Mouse (Mus musculus) forebrain, embryonic 16.5 days (tissue): Measurements from ENCODE around the gene Nmrk1. TPM values are rescaled to one million over a fixed set of nuclear protein-coding genes. Genes with fewer than 3 reads are reported as not detected.

Experiments used
- ATAC-seq: fragments of 200-750 bp; cut with Nextera tagmentation; 2 replicates; pipeline ENCODE4 v1.8.0; 2017; ENCODE audit warnings: mild to moderate bottlenecking, moderate library complexity
- H3K27ac ChIP-seq: fragments of 300-500 bp; sonication (generic); 2 replicates; pipeline ENCODE4 v1.5.1; 2014; ENCODE audit warnings: low read length, control low read depth
- H3K27me3 ChIP-seq: fragments of 300-500 bp; sonication (generic); replicated peaks from 2 replicates; pipeline ENCODE4 v1.6.1; 2014; ENCODE audit warnings: low read length; ENCODE audit not compliant: control insufficient read depth, insufficient read depth
- H3K36me3 ChIP-seq: fragments of 300-500 bp; sonication (generic); 2 replicates; pipeline ENCODE4 v1.6.1; 2014; ENCODE audit not compliant: control insufficient read depth, insufficient read depth
- H3K4me1 ChIP-seq: fragments of 300-500 bp; sonication (generic); replicated peaks from 2 replicates; pipeline ENCODE4 v1.6.1; 2014; ENCODE audit warnings: low read length; ENCODE audit not compliant: control insufficient read depth, insufficient read depth
- H3K4me2 ChIP-seq: fragments of 300-500 bp; sonication (generic); 2 replicates; pipeline ENCODE4 v1.6.1; 2014; ENCODE audit warnings: mild to moderate bottlenecking, low read length, control low read depth
- H3K4me3 ChIP-seq: fragments of 300-500 bp; sonication (generic); replicated peaks from 2 replicates; pipeline ENCODE4 v1.5.1; 2014; ENCODE audit warnings: mild to moderate bottlenecking, low read length, control low read depth
- H3K9ac ChIP-seq: fragments of 300-500 bp; sonication (generic); replicated peaks from 2 replicates; pipeline ENCODE4 v1.6.1; 2014; ENCODE audit warnings: low read depth, low read length, control low read depth
- H3K9me3 ChIP-seq: fragments of 300-500 bp; sonication (generic); 2 replicates; pipeline ENCODE4 v1.6.1; 2016; ENCODE audit warnings: low read length; ENCODE audit not compliant: control insufficient read depth
- WGBS: fragments of 180-500 bp; shearing (Covaris S2); extraction: QIAGEN DNeasy Blood & Tissue Kit; methylation state at CpG from one replicate; pipeline ENCODE4 v1.1.7; 2014; 5-methylcytosine and 5-hydroxymethylcytosine counted together
- polyA plus RNA-seq: library from polyadenylated mRNA; unstranded; fragments of >200 nt; fragmentation: Nextera tagmentation; extraction: Ambion mirVana; gene quantifications from 2 replicates; pipeline ENCODE4 v1.2.1, GENCODE M21; 2015

The Nmrk1 gene
- polyA plus RNA-seq, 1 experiment from 2014 or later, result 4.0 TPM

DNA sequence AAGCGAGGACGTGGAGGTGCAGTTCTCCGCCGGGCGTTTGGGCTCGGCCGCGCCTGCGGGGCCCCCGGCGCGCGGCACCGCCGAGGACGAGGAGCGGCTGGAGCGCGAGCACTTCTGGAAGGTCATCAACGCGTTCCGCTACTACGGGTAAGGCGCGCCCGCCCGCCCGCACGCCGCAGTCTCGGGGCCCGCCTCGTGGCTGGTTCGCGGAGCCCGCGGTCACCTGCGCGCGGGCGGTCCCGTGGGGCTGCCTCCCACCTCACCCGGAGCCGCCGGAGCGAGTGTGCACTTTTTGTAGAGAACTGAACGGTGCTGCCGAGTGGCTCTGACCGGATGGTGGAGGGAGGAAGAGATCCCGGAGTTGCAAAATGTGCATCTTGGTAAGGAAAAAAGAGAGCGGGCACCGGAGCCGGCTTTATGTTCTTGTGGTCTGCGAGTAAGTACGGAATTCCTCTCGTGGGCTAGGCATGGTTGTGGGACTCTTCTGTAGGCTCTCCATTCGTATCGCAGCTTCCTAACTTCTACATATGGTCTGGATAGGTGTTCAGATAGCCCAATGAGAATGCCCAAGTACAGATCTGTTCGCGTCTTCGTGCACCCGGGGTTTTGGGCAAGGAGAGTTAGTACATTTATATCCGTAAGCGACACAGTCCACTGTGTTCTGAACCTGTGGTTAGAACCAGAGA lies 39.4 kb downstream of the Nmrk1 start:
- Histone ChIP-seq H3K36me3 (no peaks in the 10 kb centered on the region), H3K27me3 (no peaks in the 10 kb centered on the region), H3K9ac (peak overlapping the region; percentile 84), H3K4me3 (peak overlapping the region; percentile 91), H3K4me2 (peak overlapping the region; percentile 85), H3K9me3 (no peaks in the 10 kb centered on the region), H3K4me1 (peaks cover 23% of the 10 kb centered on the region), H3K27ac (peak overlapping the region; percentile 68)
- peak; percentile 70; the same call in 1 of the 2 replicates for ATAC-seq
- WGBS, result under 1% methylated on average over 55 of the region's 64 CpGs

DNA sequence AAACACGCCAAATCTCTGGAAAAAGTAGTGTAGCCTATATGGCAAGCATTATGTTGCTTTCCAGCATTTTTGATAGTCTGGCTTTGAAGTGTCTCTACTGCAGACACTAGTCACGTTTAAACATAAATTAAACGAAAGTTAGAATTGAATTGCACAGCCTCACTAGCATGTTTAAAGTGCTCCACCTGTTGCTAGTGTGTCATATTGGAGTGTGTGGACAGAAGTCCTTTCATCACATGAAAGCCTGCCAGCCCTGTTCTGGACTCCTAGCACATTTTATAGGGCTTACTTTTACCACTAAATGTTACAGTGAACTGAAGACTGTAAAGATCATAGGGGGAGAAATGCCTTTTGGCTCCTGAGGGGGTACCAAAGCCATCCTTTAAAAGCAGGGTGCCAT lies 40.7 kb downstream of the Nmrk1 start:
- Histone ChIP-seq H3K36me3 (no peaks in the 10 kb centered on the region), H3K9ac (no peak overlapping the region), H3K27ac (no peak overlapping the region), H3K4me2 (peak overlapping the region; percentile 13), H3K4me1 (peaks cover 23% of the 10 kb centered on the region), H3K9me3 (no peaks in the 10 kb centered on the region), H3K4me3 (no peak overlapping the region), H3K27me3 (no peaks in the 10 kb centered on the region)
- no peak for ATAC-seq
- 62% methylated on average over 3 of the region's 3 CpGs for WGBS

DNA sequence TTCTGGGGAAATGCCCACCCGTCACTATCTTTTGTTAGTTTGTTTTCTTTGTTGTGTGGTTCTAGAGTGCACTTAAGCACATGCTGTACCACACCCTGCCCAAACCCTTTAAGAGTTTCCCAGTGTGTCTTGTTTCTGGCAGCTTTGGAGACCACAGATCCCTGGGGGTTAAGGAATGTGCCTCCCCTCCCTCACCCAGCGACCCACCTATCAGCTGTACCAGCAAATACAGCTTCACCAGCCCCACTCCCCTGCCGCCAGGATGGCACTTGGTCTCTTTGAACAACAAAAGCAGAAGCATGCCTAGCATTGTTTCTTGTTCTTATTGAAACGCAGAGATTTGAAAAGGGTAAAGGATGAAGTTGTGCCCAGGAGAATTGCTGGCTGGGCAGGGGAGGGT lies 41.4 kb downstream of the Nmrk1 start:
- Histone ChIP-seq H3K4me1 (peaks cover 23% of the 10 kb centered on the region), H3K9ac (no peak overlapping the region), H3K27me3 (no peaks in the 10 kb centered on the region), H3K4me2 (peak overlapping the region; percentile 13), H3K27ac (no peak overlapping the region), H3K9me3 (no peaks in the 10 kb centered on the region), H3K36me3 (no peaks in the 10 kb centered on the region), H3K4me3 (0 out of 2 replicates have a peak overlapping the region, but pooled peaks have one; percentile 2)
- no peak for ATAC-seq
- 8% methylated on average over 4 of the region's 4 CpGs for WGBS

DNA sequence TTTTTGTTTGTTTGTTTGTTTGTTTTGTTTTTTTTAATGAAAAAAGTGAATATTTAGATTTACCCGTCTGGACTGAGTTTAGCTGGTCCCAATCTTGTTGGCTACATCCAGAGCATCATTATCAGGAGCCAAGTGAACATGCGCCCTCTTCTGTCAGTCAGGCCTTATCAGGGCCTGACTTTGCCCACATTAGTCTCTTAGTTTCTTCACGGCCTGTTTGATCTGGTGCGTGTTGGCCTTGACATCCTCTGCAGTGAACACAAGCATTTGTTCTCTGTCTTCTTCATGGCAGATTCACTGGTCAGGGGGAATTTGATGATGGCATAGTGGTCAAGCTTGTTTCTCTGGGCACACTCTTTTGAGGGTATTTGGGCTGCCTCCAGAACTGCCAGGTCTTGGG lies 50.4 kb downstream of the Nmrk1 start:
- Histone ChIP-seq H3K4me2 (no peak overlapping the region), H3K27ac (no peak overlapping the region)
- WGBS, result 82% methylated on average over 4 of the region's 4 CpGs

GRCm38 (mm10) chr19:18687556-18687955 lies 55.8 kb downstream of the Nmrk1 start:
- H3K4me1 ChIP-seq, result no peaks in the 10 kb centered on the region
- H3K9ac ChIP-seq, result no peak overlapping the region
- 0 out of 2 replicates have a peak, but pooled peaks have one; percentile 31 for ATAC-seq
- H3K4me3 ChIP-seq, result no peak overlapping the region
- no peaks in the 10 kb centered on the region for H3K9me3 ChIP-seq
- no peaks in the 10 kb centered on the region for H3K27me3 ChIP-seq
- no peak overlapping the region for H3K4me2 ChIP-seq
- H3K27ac ChIP-seq, result no peak overlapping the region
- 79% methylated on average over 3 of the region's 3 CpGs for WGBS
- H3K36me3 ChIP-seq, result no peaks in the 10 kb centered on the region

More for the DNA sequence above, 50.4 kb downstream of the Nmrk1 start:
- Histone ChIP-seq H3K27me3 (no peaks in the 10 kb centered on the region), H3K4me1 (no peaks in the 10 kb centered on the region), H3K36me3 (no peaks in the 10 kb centered on the region; the same call in 1 of the 2 replicates), H3K9ac (no peak overlapping the region), H3K4me3 (no peak overlapping the region), H3K9me3 (no peaks in the 10 kb centered on the region)
- ATAC-seq, result no peak

DNA sequence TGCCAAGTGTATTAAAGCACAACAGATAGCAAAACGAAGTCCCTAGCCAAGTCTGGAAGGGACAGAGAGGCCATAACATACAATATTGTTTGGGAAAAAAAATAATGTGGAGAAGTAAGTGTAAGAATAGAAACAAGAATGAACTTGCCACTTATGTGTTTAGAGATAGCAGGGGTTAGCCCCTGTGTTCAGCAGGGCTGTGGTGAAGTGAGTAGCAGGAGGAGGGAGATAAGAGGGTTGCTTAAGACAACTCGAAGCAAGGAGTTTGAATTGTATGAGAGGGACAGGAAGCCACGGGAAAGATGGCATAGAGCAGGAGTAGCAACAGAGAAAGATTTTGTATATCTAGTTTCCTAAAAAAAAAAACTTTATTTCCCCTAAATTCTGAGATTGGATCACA lies 60.4 kb downstream of the Nmrk1 start:
- H3K9me3 ChIP-seq, result no peaks in the 10 kb centered on the region
- no peak overlapping the region for H3K4me3 ChIP-seq
- 85% methylated on average over 3 of the region's 3 CpGs for WGBS
- no peaks in the 10 kb centered on the region for H3K4me1 ChIP-seq
- no peaks in the 10 kb centered on the region for H3K27me3 ChIP-seq
- no peak for ATAC-seq
- H3K9ac ChIP-seq, result no peak overlapping the region
- no peak overlapping the region for H3K27ac ChIP-seq
- H3K4me2 ChIP-seq, result no peak overlapping the region
- 0 out of 2 replicates have a peak, but pooled peaks cover 2% of the 10 kb centered on the region for H3K36me3 ChIP-seq

DNA sequence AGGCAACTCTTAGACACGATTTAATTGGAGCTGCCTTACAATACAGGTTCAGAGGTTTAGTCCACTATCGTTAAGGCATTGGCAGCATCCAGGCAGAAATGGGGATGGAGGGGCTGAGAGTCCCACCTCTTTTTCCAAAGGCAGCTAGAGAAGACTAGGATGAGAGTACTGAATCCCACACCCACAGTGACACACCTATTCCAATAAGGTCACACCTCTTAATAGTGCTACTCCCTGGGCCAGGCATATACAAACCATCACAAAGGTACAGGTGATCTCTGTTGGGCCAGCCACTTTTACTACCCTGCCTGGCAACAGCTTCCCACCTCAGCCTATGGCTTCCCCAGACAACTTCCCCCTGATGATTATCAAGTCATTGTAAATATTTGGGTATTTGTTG lies 61.0 kb downstream of the Nmrk1 start:
- Histone ChIP-seq H3K4me3 (no peak overlapping the region), H3K4me1 (no peaks in the 10 kb centered on the region), H3K27me3 (no peaks in the 10 kb centered on the region), H3K4me2 (no peak overlapping the region), H3K9ac (no peak overlapping the region), H3K27ac (no peak overlapping the region), H3K9me3 (no peaks in the 10 kb centered on the region), H3K36me3 (0 out of 2 replicates have a peak, but pooled peaks cover 2% of the 10 kb centered on the region)
- WGBS, result 70% methylated on average over 2 of the region's 2 CpGs
- ATAC-seq, result no peak

GRCm38 (mm10) chr19:18695116-18695515 lies 63.4 kb downstream of the Nmrk1 start:
- no peak overlapping the region for H3K4me3 ChIP-seq
- 96% methylated on average over 3 of the region's 3 CpGs for WGBS
- H3K4me1 ChIP-seq, result no peaks in the 10 kb centered on the region
- H3K9me3 ChIP-seq, result no peaks in the 10 kb centered on the region
- H3K9ac ChIP-seq, result no peak overlapping the region
- H3K36me3 ChIP-seq, result 0 out of 2 replicates have a peak, but pooled peaks cover 2% of the 10 kb centered on the region
- no peak for ATAC-seq
- H3K27ac ChIP-seq, result no peak overlapping the region
- no peak overlapping the region for H3K4me2 ChIP-seq
- H3K27me3 ChIP-seq, result no peaks in the 10 kb centered on the region

- ATAC-seq, result no peak
- 90% methylated on average over 1 of the region's 1 CpGs for WGBS
- no peak overlapping the region for H3K9ac ChIP-seq
- no peak overlapping the region for H3K27ac ChIP-seq
- no peaks in the 10 kb centered on the region for H3K27me3 ChIP-seq
- H3K4me2 ChIP-seq, result no peak overlapping the region
- H3K4me3 ChIP-seq, result no peak overlapping the region
- H3K9me3 ChIP-seq, result no peaks in the 10 kb centered on the region
- H3K36me3 ChIP-seq, result 0 out of 2 replicates have a peak, but pooled peaks cover 2% of the 10 kb centered on the region
- no peaks in the 10 kb centered on the region for H3K4me1 ChIP-seq
These were observed 63.8 kb downstream of the Nmrk1 start for GRCm38 (mm10) chr19:18695552-18695951.
